ENCODE assay signal across 17 mouse cellular contexts in genomic region chr19:9079916-9080315, GRCm38 (mm10). TPM values are rescaled to one million over a fixed set of nuclear protein-coding genes. Genes with fewer than 3 reads are reported as not detected.
DNase-seq lines count a peak whose midpoint lies in the region; ATAC-seq and TF ChIP-seq lines count a peak whose summit lies in the region.
"Had no signal": no experiment of that assay in that cellular context is flagged by ENCODE, and none has a peak within 500 bp of the region (broad histone marks: within the 10 kb centered on the region; RNA-seq: fewer than 3 reads in every experiment).

No protein-coding gene starts in this region.

- H3K4me3 ChIP-seq in heart, embryonic 12.5 days = no peak overlapping the region
- H3K4me3 ChIP-seq in olfactory bulb, adult 2 months (ENCODE audit: insufficient read depth, low read depth, low read length) = no peak overlapping the region
- H3K4me3 ChIP-seq: hindbrain, embryonic 15.5 days had no signal

- 19% methylated on average over 7 of the region's 7 CpGs for WGBS in heart, embryonic 12.5 days
- 36% methylated on average over 7 of the region's 7 CpGs for WGBS in olfactory bulb, adult 2 months

- no peaks in the 10 kb centered on the region for H3K36me3 ChIP-seq in heart, embryonic 12.5 days
- H3K36me3 ChIP-seq: hindbrain, embryonic 15.5 days had no signal

- TF ChIP-seq POLR2A in olfactory bulb, adult 2 months (IDR thresholded peaks at IDR 0.05; ENCODE audit: insufficient read depth, low read depth, low read length) = no peak

- H3K9ac ChIP-seq in heart, embryonic 12.5 days = 0 out of 2 replicates have a peak overlapping the region, but pooled peaks have one; percentile 13
- H3K9ac ChIP-seq: hindbrain, embryonic 15.5 days had no signal

- no peak for DNase-seq in heart, adult 8-10 months (ENCODE audit: low spot score)
- DNase-seq in CD4-positive helper T cell, adult 2 months (ENCODE audit: low read depth, low spot score) = peak; percentile 56
- peak; percentile 75 for DNase-seq in NIH3T3 (ENCODE audit: low read depth)
- DNase-seq in thymus, postnatal 10 days (ENCODE audit: low spot score in 2 of 2) = no peak
- DNase-seq: cerebellum, adult 9-10 months; liver had no signal

- peaks cover 24% of the 10 kb centered on the region for H3K4me1 ChIP-seq in heart, embryonic 12.5 days (replicated peaks)
- H3K4me1 ChIP-seq in olfactory bulb, adult 2 months (ENCODE audit: control insufficient read depth, insufficient read depth, low read length) = peaks cover 5% of the 10 kb centered on the region

- no peak for ATAC-seq in heart, embryonic 12.5 days (ENCODE audit: insufficient number of reproducible peaks, low FRiP score)
- ATAC-seq in erythroblast, adult 5-6 weeks (replicated peaks; ENCODE audit: low FRiP score, poor library complexity, severe bottlenecking) = no peak

- H3K27me3 ChIP-seq in heart, embryonic 12.5 days (replicated peaks) = no peaks in the 10 kb centered on the region
- H3K27me3 ChIP-seq: hindbrain, embryonic 15.5 days had no signal

- no peak overlapping the region for H3K27ac ChIP-seq in heart, embryonic 12.5 days (ENCODE audit: poor library complexity, severe bottlenecking)
- H3K27ac ChIP-seq in olfactory bulb, adult 2 months (ENCODE audit: insufficient read depth, low read depth, low read length) = peak overlapping the region; percentile 90
- H3K27ac ChIP-seq: hindbrain, embryonic 15.5 days had no signal

- TF ChIP-seq CTCF in olfactory bulb, adult 2 months (IDR thresholded peaks at IDR 0.05; ENCODE audit: insufficient read depth, low read depth, low read length) = no peak

- no peak overlapping the region for H3K4me2 ChIP-seq in heart, embryonic 12.5 days
- H3K4me2 ChIP-seq: hindbrain, embryonic 15.5 days had no signal

- no peaks in the 10 kb centered on the region for H3K9me3 ChIP-seq in heart, embryonic 12.5 days (replicated peaks)
- H3K9me3 ChIP-seq: hindbrain, embryonic 15.5 days had no signal

RNA-seq across cellular contexts. Expression of gene Scgb1a1, which starts 7.8 kb away (rescaled TPM):
- polyA plus RNA-seq in heart, embryonic 12.5 days (2016; fragmentation: Nextera tagmentation; extraction: Ambion mirVana) = not detected in 2 replicates
- 10 to 100 TPM in 1 of 4 experiments, not detected in 3; 44.8 TPM for total RNA-seq in heart, adult 8-10 months (2022)
- polyA plus RNA-seq in olfactory bulb, adult 2 months (2012; ENCODE audit: insufficient read depth, insufficient read length, low replicate concordance, missing spikeins) = not detected in 2 replicates
- total RNA-seq in erythroblast, adult 5-6 weeks (2015; ENCODE audit: low replicate concordance) = not detected in 2 replicates
- total RNA-seq in erythroblast, adult 5-6 weeks (2017; ENCODE audit: low replicate concordance) = not detected in 2 replicates
- total RNA-seq: ES-E14; layer of hippocampus, adult 8-10 months; left cerebral cortex, postnatal 14 days; megakaryocyte-erythroid progenitor cell, adult 5-6 weeks; monocyte, adult 5-6 weeks had no signal
- polyA plus RNA-seq: embryonic facial prominence, embryonic 11.5 days; hindbrain, embryonic 15.5 days; kidney, embryonic 14.5 days had no signal

RNA-seq across cellular contexts. Expression of gene Asrgl1, which starts 55.5 kb away (rescaled TPM):
- polyA plus RNA-seq in heart, embryonic 12.5 days (2016; fragmentation: Nextera tagmentation; extraction: Ambion mirVana) = 11.3 and 14.1 TPM in 2 replicates
- total RNA-seq in heart, adult 8-10 months (2022) = 10 to 100 TPM; 31.9 to 37.3 (median 37.2) TPM
- polyA plus RNA-seq in olfactory bulb, adult 2 months (2012; ENCODE audit: insufficient read depth, insufficient read length, low replicate concordance, missing spikeins) = 72.4 TPM in 1 of 2 replicates, not detected in the other
- 2.1 and 3.1 TPM in 2 replicates for total RNA-seq in erythroblast, adult 5-6 weeks (2015; ENCODE audit: low replicate concordance)
- total RNA-seq in erythroblast, adult 5-6 weeks (2017; ENCODE audit: low replicate concordance) = 3.9 and 5.1 TPM in 2 replicates

Comparison
In these comparisons a context has a peak if more than half of its experiments do, and no peak if none do; other contexts are left out.
1. DNase-seq: peak in CD4-positive helper T cell, adult 2 months (single experiment) and NIH3T3 (single experiment); none in heart, adult 8-10 months (single experiment) and thymus, postnatal 10 days (0 of 2).
2. RNA of gene Asrgl1, which starts 55.5 kb away (total RNA-seq): 31.9 to 37.3 TPM in heart, adult 8-10 months; 2.1 to 5.1 TPM in erythroblast, adult 5-6 weeks; every median in the first group is over 4 times any median in the second.